Mouse (Mus musculus) embryonic facial prominence, embryonic 13.5 days (tissue): ENCODE results near the gene Tpk1. TPM values are rescaled to one million over a fixed set of nuclear protein-coding genes. Genes with fewer than 3 reads are reported as not detected.
"Not testable (repeated sequence)": the region's sequence is repeated elsewhere in the genome, so short reads cannot be mapped to it uniquely, and the experiment has no call there.

Experiments used
- ATAC-seq: fragments of 200-750 bp; cut with Nextera tagmentation; 2 replicates; pipeline ENCODE4 v1.8.0; 2017; ENCODE audit warnings: low read depth; ENCODE audit not compliant: insufficient number of reproducible peaks, insufficient read depth, low FRiP score, low TSS enrichment
- H3K27ac ChIP-seq: fragments of 300-500 bp; sonication (generic); 2 replicates; pipeline ENCODE4 v1.5.1; 2015; ENCODE audit warnings: moderate library complexity, mild to moderate bottlenecking, inconsistent platforms
- H3K27me3 ChIP-seq: fragments of 300-500 bp; sonication (generic); 2 replicates; pipeline ENCODE4 v1.6.1; 2015; ENCODE audit warnings: mild to moderate bottlenecking, inconsistent platforms
- H3K36me3 ChIP-seq: fragments of 300-500 bp; sonication (generic); 2 replicates; pipeline ENCODE4 v1.6.1; 2015; ENCODE audit warnings: mild to moderate bottlenecking, inconsistent platforms
- H3K4me1 ChIP-seq: fragments of 300-500 bp; sonication (generic); 2 replicates; pipeline ENCODE4 v1.6.1; 2015; ENCODE audit warnings: inconsistent platforms
- H3K4me2 ChIP-seq: fragments of 300-500 bp; sonication (generic); 2 replicates; pipeline ENCODE4 v1.6.1; 2015; ENCODE audit warnings: moderate library complexity, mild to moderate bottlenecking, inconsistent platforms
- H3K4me3 ChIP-seq: fragments of 300-500 bp; sonication (generic); 2 replicates; pipeline ENCODE4 v1.5.1; 2015; ENCODE audit warnings: mild to moderate bottlenecking, inconsistent platforms
- H3K9ac ChIP-seq: fragments of 300-500 bp; sonication (generic); 2 replicates; pipeline ENCODE4 v1.6.1; 2015; ENCODE audit warnings: mild to moderate bottlenecking, inconsistent platforms
- H3K9me3 ChIP-seq: fragments of 300-500 bp; sonication (generic); 2 replicates; pipeline ENCODE4 v1.6.1; 2016; ENCODE audit warnings: inconsistent platforms
- WGBS: fragments of 180-500 bp; shearing (Covaris S2); methylation state at CpG from one replicate; pipeline ENCODE4 v1.1.7; 2015; ENCODE audit warnings: mixed read lengths; 5-methylcytosine and 5-hydroxymethylcytosine counted together
- polyA plus RNA-seq: library from polyadenylated mRNA; unstranded; fragments of >200 nt; fragmentation: Nextera tagmentation; extraction: Ambion mirVana; gene quantifications from 2 replicates; pipeline ENCODE4 v1.2.1, GENCODE M21; 2015

Gene Tpk1
- polyA plus RNA-seq, 1 experiment from 2014 or later, result 9.0 TPM

GRCm38 (mm10) chr6:43638119-43638518 is 28.0 kb downstream of the Tpk1 start:
- no peak overlapping the region for H3K4me2 ChIP-seq
- WGBS, result 87% methylated on average over 3 of the region's 3 CpGs
- no peak overlapping the region for H3K9ac ChIP-seq
- no peak for ATAC-seq
- H3K36me3 ChIP-seq, result no peaks in the 10 kb centered on the region
- no peaks in the 10 kb centered on the region for H3K27me3 ChIP-seq
- H3K4me3 ChIP-seq, result no peak overlapping the region
- H3K4me1 ChIP-seq, result no peaks in the 10 kb centered on the region
- no peaks in the 10 kb centered on the region for H3K9me3 ChIP-seq
- no peak overlapping the region for H3K27ac ChIP-seq

GRCm38 (mm10) chr6:43636980-43637638 is 29.0 kb downstream of the Tpk1 start:
- WGBS, result 83% methylated on average over 11 of the region's 11 CpGs
- no peak overlapping the region for H3K27ac ChIP-seq
- H3K9me3 ChIP-seq, result no peaks in the 10 kb centered on the region
- ATAC-seq, result no peak
- no peaks in the 10 kb centered on the region for H3K4me1 ChIP-seq
- H3K27me3 ChIP-seq, result no peaks in the 10 kb centered on the region
- H3K9ac ChIP-seq, result no peak overlapping the region
- no peaks in the 10 kb centered on the region for H3K36me3 ChIP-seq
- H3K4me2 ChIP-seq, result no peak overlapping the region
- H3K4me3 ChIP-seq, result no peak overlapping the region

- 84% methylated on average over 3 of the region's 3 CpGs for WGBS
- ATAC-seq, result no peak
- no peaks in the 10 kb centered on the region for H3K36me3 ChIP-seq
- no peak overlapping the region for H3K4me3 ChIP-seq
- H3K9ac ChIP-seq, result no peak overlapping the region
- H3K27ac ChIP-seq, result no peak overlapping the region
- H3K4me2 ChIP-seq, result no peak overlapping the region
- no peaks in the 10 kb centered on the region for H3K9me3 ChIP-seq
- no peaks in the 10 kb centered on the region for H3K4me1 ChIP-seq
- H3K27me3 ChIP-seq, result no peaks in the 10 kb centered on the region
Observed at GRCm38 (mm10) chr6:43633308-43633963, 32.6 kb downstream of the Tpk1 start.

GRCm38 (mm10) chr6:43632871-43633270 is 33.2 kb downstream of the Tpk1 start:
- H3K4me3 ChIP-seq, result no peak overlapping the region
- no peak for ATAC-seq
- no peaks in the 10 kb centered on the region for H3K4me1 ChIP-seq
- no peaks in the 10 kb centered on the region for H3K36me3 ChIP-seq
- H3K9ac ChIP-seq, result no peak overlapping the region
- H3K27ac ChIP-seq, result no peak overlapping the region
- no peak overlapping the region for H3K4me2 ChIP-seq
- no peaks in the 10 kb centered on the region for H3K9me3 ChIP-seq
- H3K27me3 ChIP-seq, result no peaks in the 10 kb centered on the region

- H3K4me3 ChIP-seq, ATAC-seq, H3K9me3 ChIP-seq, H3K4me1 ChIP-seq, H3K4me2 ChIP-seq, H3K36me3 ChIP-seq, H3K27ac ChIP-seq, H3K9ac ChIP-seq, H3K27me3 ChIP-seq: not testable (repeated sequence)
- 89% methylated on average over 6 of the region's 6 CpGs for WGBS
Observed at GRCm38 (mm10) chr6:43623448-43623847, 42.6 kb downstream of the Tpk1 start.

- no peak for ATAC-seq
- no peak overlapping the region for H3K9ac ChIP-seq
- 78% methylated on average over 3 of the region's 3 CpGs for WGBS
- H3K4me3 ChIP-seq, result no peak overlapping the region
- H3K9me3 ChIP-seq, result no peaks in the 10 kb centered on the region
- H3K4me1 ChIP-seq, result no peaks in the 10 kb centered on the region
- H3K36me3 ChIP-seq, result no peaks in the 10 kb centered on the region
- H3K27me3 ChIP-seq, result no peaks in the 10 kb centered on the region
- no peak overlapping the region for H3K27ac ChIP-seq
- no peak overlapping the region for H3K4me2 ChIP-seq
Observed at GRCm38 (mm10) chr6:43619258-43619657, 46.8 kb downstream of the Tpk1 start.

GRCm38 (mm10) chr6:43611770-43612169 is 54.3 kb downstream of the Tpk1 start:
- H3K36me3 ChIP-seq, result no peaks in the 10 kb centered on the region
- no peak for ATAC-seq
- WGBS, result 81% methylated on average over 2 of the region's 2 CpGs
- H3K9me3 ChIP-seq, result no peaks in the 10 kb centered on the region
- H3K4me2 ChIP-seq, result no peak overlapping the region
- no peak overlapping the region for H3K27ac ChIP-seq
- no peak overlapping the region for H3K4me3 ChIP-seq
- no peaks in the 10 kb centered on the region for H3K4me1 ChIP-seq
- no peak overlapping the region for H3K9ac ChIP-seq
- no peaks in the 10 kb centered on the region for H3K27me3 ChIP-seq

- Histone ChIP-seq H3K4me2 (no peak overlapping the region), H3K9ac (no peak overlapping the region), H3K4me1 (no peaks in the 10 kb centered on the region), H3K27ac (no peak overlapping the region), H3K9me3 (no peaks in the 10 kb centered on the region), H3K36me3 (no peaks in the 10 kb centered on the region), H3K27me3 (no peaks in the 10 kb centered on the region), H3K4me3 (no peak overlapping the region)
- 77% methylated on average over 4 of the region's 4 CpGs for WGBS
- no peak for ATAC-seq
Observed at GRCm38 (mm10) chr6:43590841-43591541, 75.1 kb downstream of the Tpk1 start.

- no peak overlapping the region for H3K27ac ChIP-seq
- H3K4me1 ChIP-seq, result no peaks in the 10 kb centered on the region
- H3K9ac ChIP-seq, result no peak overlapping the region
- no peak for ATAC-seq
- no peaks in the 10 kb centered on the region for H3K9me3 ChIP-seq
- H3K36me3 ChIP-seq, result no peaks in the 10 kb centered on the region
- no peak overlapping the region for H3K4me3 ChIP-seq
- H3K4me2 ChIP-seq, result no peak overlapping the region
- H3K27me3 ChIP-seq, result no peaks in the 10 kb centered on the region
- 78% methylated on average over 2 of the region's 2 CpGs for WGBS
Observed at GRCm38 (mm10) chr6:43585274-43585673, 80.8 kb downstream of the Tpk1 start.

GRCm38 (mm10) chr6:43581809-43582208 is 84.3 kb downstream of the Tpk1 start:
- no peaks in the 10 kb centered on the region for H3K9me3 ChIP-seq
- H3K4me2 ChIP-seq, result no peak overlapping the region
- no peaks in the 10 kb centered on the region for H3K36me3 ChIP-seq
- no peak overlapping the region for H3K9ac ChIP-seq
- no peaks in the 10 kb centered on the region for H3K27me3 ChIP-seq
- H3K4me1 ChIP-seq, result no peaks in the 10 kb centered on the region
- no peak for ATAC-seq
- WGBS, result 81% methylated on average over 2 of the region's 2 CpGs
- no peak overlapping the region for H3K27ac ChIP-seq
- no peak overlapping the region for H3K4me3 ChIP-seq

GRCm38 (mm10) chr6:43567885-43568284 is 98.2 kb downstream of the Tpk1 start:
- WGBS, result 71% methylated on average over 1 of the region's 1 CpGs
- no peak for ATAC-seq
- Histone ChIP-seq H3K4me2 (no peak overlapping the region), H3K4me1 (no peaks in the 10 kb centered on the region), H3K9ac (no peak overlapping the region), H3K4me3 (no peak overlapping the region), H3K36me3 (no peaks in the 10 kb centered on the region), H3K27ac (no peak overlapping the region), H3K9me3 (no peaks in the 10 kb centered on the region), H3K27me3 (no peaks in the 10 kb centered on the region)

GRCm38 (mm10) chr6:43562474-43562873 is 103.6 kb downstream of the Tpk1 start:
- ATAC-seq, result no peak
- WGBS, result 77% methylated on average over 4 of the region's 4 CpGs
- H3K36me3 ChIP-seq, result no peaks in the 10 kb centered on the region

More at GRCm38 (mm10) chr6:43562474-43562873, 103.6 kb downstream of the Tpk1 start:
- no peak overlapping the region for H3K4me3 ChIP-seq
- H3K4me2 ChIP-seq, result no peak overlapping the region
- H3K27me3 ChIP-seq, result no peaks in the 10 kb centered on the region
- H3K4me1 ChIP-seq, result no peaks in the 10 kb centered on the region
- no peaks in the 10 kb centered on the region for H3K9me3 ChIP-seq
- H3K27ac ChIP-seq, result no peak overlapping the region
- no peak overlapping the region for H3K9ac ChIP-seq
